Mouse (Mus musculus) ES-E14 (cell line): ENCODE data around the gene Naga.
"Not testable (repeated sequence)": the region's sequence is repeated elsewhere in the genome, so short reads cannot be mapped to it uniquely, and the experiment has no call there.

Source experiments
- CHD2 ChIP-seq: IDR thresholded peaks from 2 replicates; pipeline ENCODE4 v1.6.1; 2014; ENCODE audit warnings: mild to moderate bottlenecking, low read depth, low read length, inconsistent platforms
- HCFC1 ChIP-seq: IDR thresholded peaks from 2 replicates; pipeline ENCODE4 v1.6.1; 2012; ENCODE audit warnings: low read length, inconsistent platforms, borderline replicate concordance; ENCODE audit not compliant: insufficient read depth
- MAFK ChIP-seq: IDR thresholded peaks from 2 replicates; pipeline ENCODE4 v1.6.1; 2014; ENCODE audit warnings: mild to moderate bottlenecking, low read depth, low read length, inconsistent platforms; ENCODE audit not compliant: insufficient read depth
- ZC3H11A ChIP-seq: IDR thresholded peaks from 2 replicates; pipeline ENCODE4 v1.6.1; 2012; ENCODE audit warnings: low read depth, mild to moderate bottlenecking, inconsistent platforms, low read length, borderline replicate concordance
- ZNF384 ChIP-seq: IDR thresholded peaks from 2 replicates; pipeline ENCODE4 v1.6.1; 2012; ENCODE audit warnings: low read depth, low read length, inconsistent platforms

- TF ChIP-seq ZNF384, ZC3H11A, HCFC1, CHD2, MAFK: not testable (repeated sequence)
Measured at GRCm38 (mm10) chr15:82364561-82364960, 25.8 kb upstream of the Naga start.
